Mouse (Mus musculus) forebrain, postnatal 0 days (tissue): ENCODE measurements around the gene Cab39l. TPM values are rescaled to one million over a fixed set of nuclear protein-coding genes. Genes with fewer than 3 reads are reported as not detected.
A peak's percentile ranks its signal among the peaks of the same experiment; 100 is the strongest.

Source experiments
- ATAC-seq: fragments of 200-750 bp; cut with Nextera tagmentation; 2 replicates; pipeline ENCODE4 v1.8.0; 2017; ENCODE audit warnings: mild to moderate bottlenecking, moderate library complexity
- DNase-seq: peaks from one replicate; pipeline ENCODE4 v3.0.0-alpha.2; 2015
- H3K27ac ChIP-seq: fragments of 300-500 bp; sonication (generic); 2 replicates; pipeline ENCODE4 v1.5.1; 2014; ENCODE audit warnings: low read depth, mild to moderate bottlenecking, antibody characterized with exemption, low read length, moderate library complexity, mixed read lengths
- H3K27me3 ChIP-seq: fragments of 300-500 bp; sonication (generic); 2 replicates; pipeline ENCODE4 v1.6.1; 2014; ENCODE audit warnings: mild to moderate bottlenecking, low read length, mixed read lengths; ENCODE audit not compliant: insufficient read depth
- H3K36me3 ChIP-seq: fragments of 300-500 bp; sonication (generic); 2 replicates; pipeline ENCODE4 v1.6.1; 2014; ENCODE audit warnings: mild to moderate bottlenecking, moderate library complexity; ENCODE audit not compliant: insufficient read depth
- H3K4me1 ChIP-seq: fragments of 300-500 bp; sonication (generic); 2 replicates; pipeline ENCODE4 v1.6.1; 2014; ENCODE audit warnings: antibody characterized with exemption; ENCODE audit not compliant: insufficient read depth
- H3K4me2 ChIP-seq: fragments of 300-500 bp; sonication (generic); 2 replicates; pipeline ENCODE4 v1.6.1; 2014; ENCODE audit warnings: low read depth, mild to moderate bottlenecking, moderate library complexity
- H3K4me3 ChIP-seq: fragments of 300-500 bp; sonication (generic); 2 replicates; pipeline ENCODE4 v1.5.1; 2014; ENCODE audit warnings: low read depth, low read length, mixed read lengths
- H3K9ac ChIP-seq: fragments of 300-500 bp; sonication (generic); 2 replicates; pipeline ENCODE4 v1.6.1; 2014; ENCODE audit warnings: mild to moderate bottlenecking
- H3K9me3 ChIP-seq: fragments of 300-500 bp; sonication (generic); 2 replicates; pipeline ENCODE4 v1.6.1; 2016; ENCODE audit warnings: low read length
- CTCF ChIP-seq: sonication (generic); IDR thresholded peaks from 2 replicates; pipeline ENCODE4 v1.5.1; 2016; ENCODE audit warnings: antibody characterized with exemption, control low read depth, low read depth
- WGBS: fragments of 180-500 bp; shearing (Covaris S2); extraction: QIAGEN DNeasy Blood & Tissue Kit; methylation state at CpG from one replicate; pipeline ENCODE4 v1.1.7; 2014; 5-methylcytosine and 5-hydroxymethylcytosine counted together
- polyA plus RNA-seq: library from polyadenylated mRNA; unstranded; fragments of >200 nt; fragmentation: Nextera tagmentation; extraction: Ambion mirVana; gene quantifications from 2 replicates; pipeline ENCODE4 v1.2.1, GENCODE M21; 2015
- total RNA-seq: library from RNA; depleted of rRNA; stranded (reverse); fragments of >200 nt; gene quantifications from 2 replicates; pipeline ENCODE4 v1.2.3, GENCODE M21; 2014

Gene Cab39l
- total and polyA plus RNA-seq, 2 experiments from 2014 or later: 17.4 to 20.1 TPM

GRCm38 (mm10) chr14:59549106-59549505 lies 108.3 kb downstream of the Cab39l start:
- Histone ChIP-seq H3K9me3 (no peaks in the 10 kb centered on the region), H3K4me1 (no peaks in the 10 kb centered on the region), H3K27me3 (no peaks in the 10 kb centered on the region), H3K4me3 (no peak overlapping the region), H3K27ac (no peak overlapping the region), H3K4me2 (no peak overlapping the region), H3K36me3 (no peaks in the 10 kb centered on the region), H3K9ac (no peak overlapping the region)
- 52% methylated on average over 6 of the region's 6 CpGs for WGBS
- no peak for ATAC-seq
- no peak for DNase-seq
- no peak for TF ChIP-seq CTCF

DNA sequence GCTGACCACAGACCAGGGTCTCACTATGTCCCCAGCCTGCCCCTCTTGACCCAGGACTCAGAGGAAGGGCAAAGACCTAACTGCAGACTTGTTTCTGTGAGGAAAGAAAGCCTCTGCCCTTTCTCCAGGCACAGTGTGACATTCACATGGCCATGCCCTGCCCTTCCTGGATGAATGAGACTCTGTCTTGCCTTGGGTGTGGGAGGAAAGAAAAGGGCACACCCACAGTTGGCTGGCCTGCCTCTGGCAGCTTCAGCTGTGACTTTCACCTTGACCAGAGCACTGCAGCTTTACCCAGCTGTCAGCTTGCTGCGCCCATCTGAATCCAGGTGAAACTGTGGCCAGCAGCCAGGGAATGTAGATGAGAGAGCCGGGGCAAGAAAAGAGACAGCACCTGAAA lies 110.1 kb downstream of the Cab39l start:
- Histone ChIP-seq H3K4me3 (no peak overlapping the region), H3K9me3 (no peaks in the 10 kb centered on the region)
- WGBS: 88% methylated on average over 2 of the region's 2 CpGs

GRCm38 (mm10) chr14:59551956-59552355 lies 111.2 kb downstream of the Cab39l start:
- Histone ChIP-seq H3K27me3 (no peaks in the 10 kb centered on the region), H3K27ac (no peak overlapping the region), H3K9ac (no peak overlapping the region), H3K4me1 (no peaks in the 10 kb centered on the region), H3K4me3 (no peak overlapping the region), H3K4me2 (no peak overlapping the region), H3K9me3 (no peaks in the 10 kb centered on the region), H3K36me3 (no peaks in the 10 kb centered on the region)
- no peak for TF ChIP-seq CTCF
- 79% methylated on average over 8 of the region's 8 CpGs for WGBS
- DNase-seq (no peak), ATAC-seq (no peak)

More for the DNA sequence above, 110.1 kb downstream of the Cab39l start:
- Histone ChIP-seq H3K27me3 (no peaks in the 10 kb centered on the region), H3K27ac (no peak overlapping the region), H3K4me1 (no peaks in the 10 kb centered on the region), H3K36me3 (no peaks in the 10 kb centered on the region), H3K9ac (no peak overlapping the region), H3K4me2 (no peak overlapping the region)
- no peak for DNase-seq
- ATAC-seq: no peak
- no peak for TF ChIP-seq CTCF

GRCm38 (mm10) chr14:59554025-59554424 lies 113.3 kb downstream of the Cab39l start:
- DNase-seq (peak; percentile 34), ATAC-seq (peak; percentile 45; the same call in 1 of the 2 replicates)
- Histone ChIP-seq H3K4me2 (no peak overlapping the region), H3K27me3 (no peaks in the 10 kb centered on the region), H3K27ac (no peak overlapping the region), H3K4me1 (no peaks in the 10 kb centered on the region), H3K9ac (no peak overlapping the region), H3K36me3 (no peaks in the 10 kb centered on the region), H3K9me3 (no peaks in the 10 kb centered on the region), H3K4me3 (no peak overlapping the region)
- TF ChIP-seq CTCF: peak; percentile 62
- 63% methylated on average over 5 of the region's 5 CpGs for whole genome bisulfite sequencing

GRCm38 (mm10) chr14:59555018-59555417 lies 114.2 kb downstream of the Cab39l start:
- Histone ChIP-seq H3K4me1 (no peaks in the 10 kb centered on the region), H3K27me3 (no peaks in the 10 kb centered on the region), H3K4me2 (no peak overlapping the region), H3K27ac (no peak overlapping the region), H3K4me3 (no peak overlapping the region), H3K9ac (no peak overlapping the region), H3K36me3 (no peaks in the 10 kb centered on the region), H3K9me3 (no peaks in the 10 kb centered on the region)
- DNase-seq (no peak), ATAC-seq (no peak)
- WGBS: 90% methylated on average over 8 of the region's 8 CpGs
- no peak for TF ChIP-seq CTCF

DNA sequence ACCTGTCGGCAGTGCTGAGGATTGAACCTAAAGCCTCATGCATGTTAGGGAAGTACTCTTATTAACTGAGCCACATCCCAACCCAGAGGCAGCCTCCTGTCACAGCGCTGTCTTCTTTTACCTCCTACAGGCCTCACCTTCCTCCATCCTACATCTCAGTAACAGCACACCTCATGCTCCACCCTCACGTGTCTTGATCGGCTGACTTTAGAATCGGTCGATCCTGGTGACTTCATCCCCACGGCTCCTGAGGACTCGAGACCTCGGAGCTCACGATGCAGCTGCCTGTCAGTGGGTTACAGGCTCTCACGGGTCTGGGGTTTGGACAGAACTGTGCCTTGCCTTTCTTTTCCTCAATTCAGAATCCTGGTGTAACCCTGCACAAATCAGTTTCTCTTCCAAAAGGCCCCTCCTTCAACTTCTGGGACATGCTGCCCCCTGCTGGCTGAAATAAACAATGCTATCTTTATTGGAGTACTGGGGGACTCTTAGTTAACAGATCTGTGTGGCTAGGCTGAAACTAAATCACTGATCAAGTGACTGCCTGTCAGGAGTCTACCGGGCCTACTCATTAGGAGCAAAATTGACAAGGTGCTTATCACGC lies 115.3 kb downstream of the Cab39l start:
- peak; percentile 82 for TF ChIP-seq CTCF
- DNase-seq (peak; percentile 85), ATAC-seq (peak; percentile 70)
- Histone ChIP-seq H3K36me3 (no peaks in the 10 kb centered on the region), H3K4me3 (no peak overlapping the region), H3K9ac (no peak overlapping the region), H3K4me1 (no peaks in the 10 kb centered on the region), H3K9me3 (no peaks in the 10 kb centered on the region), H3K27me3 (no peaks in the 10 kb centered on the region), H3K4me2 (no peak overlapping the region), H3K27ac (no peak overlapping the region)
- WGBS: 51% methylated on average over 13 of the region's 13 CpGs

DNA sequence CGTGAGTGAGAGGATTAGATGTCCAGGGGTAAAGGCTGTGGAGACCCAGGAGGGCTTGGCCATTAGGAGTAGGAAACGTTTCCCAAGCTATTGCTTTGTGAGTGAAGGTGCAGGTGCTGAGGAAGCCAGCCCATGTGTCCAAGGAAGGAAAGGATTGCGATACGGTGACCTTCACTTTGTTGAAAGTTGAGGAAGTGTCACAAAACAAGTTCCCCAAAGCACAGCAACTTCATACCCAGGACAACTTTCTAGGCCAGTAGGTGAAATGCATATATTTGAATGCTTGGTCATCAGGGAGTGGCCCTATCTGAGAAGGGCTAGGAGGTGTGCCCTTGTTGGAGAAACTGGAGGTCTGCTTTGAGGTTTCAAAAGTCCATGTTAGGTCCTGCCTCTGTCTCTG lies 116.3 kb downstream of the Cab39l start:
- Histone ChIP-seq H3K36me3 (no peaks in the 10 kb centered on the region), H3K4me1 (no peaks in the 10 kb centered on the region), H3K9ac (no peak overlapping the region), H3K27me3 (no peaks in the 10 kb centered on the region), H3K4me3 (no peak overlapping the region), H3K9me3 (no peaks in the 10 kb centered on the region), H3K4me2 (no peak overlapping the region), H3K27ac (no peak overlapping the region)
- TF ChIP-seq CTCF: no peak
- no peak for ATAC-seq
- no peak for DNase-seq
- WGBS: 74% methylated on average over 4 of the region's 4 CpGs
